Mouse (Mus musculus) hindbrain, embryonic 10.5 days (tissue): ENCODE data around the gene Hax1. TPM values are rescaled to one million over a fixed set of nuclear protein-coding genes. Genes with fewer than 3 reads are reported as not detected.
A peak's percentile ranks its signal among the peaks of the same experiment; 100 is the strongest.

ENCODE experiments used
- DNase-seq: peaks from one replicate; pipeline ENCODE4 v3.0.0-alpha.2; 2017; ENCODE audit warnings: low spot score
- H3K27ac ChIP-seq: fragments of 300-500 bp; sonication (generic); 2 replicates; pipeline ENCODE4 v1.5.1; 2016; ENCODE audit warnings: mild to moderate bottlenecking, moderate library complexity
- H3K27me3 ChIP-seq: fragments of 300-500 bp; sonication (generic); 2 replicates; pipeline ENCODE4 v1.6.1; 2016; ENCODE audit warnings: mild to moderate bottlenecking; ENCODE audit not compliant: poor library complexity, insufficient read depth, severe bottlenecking
- H3K36me3 ChIP-seq: fragments of 300-500 bp; sonication (generic); 2 replicates; pipeline ENCODE4 v1.6.1; 2016; ENCODE audit warnings: mild to moderate bottlenecking, moderate library complexity
- H3K4me1 ChIP-seq: fragments of 300-500 bp; sonication (generic); replicated peaks from 2 replicates; pipeline ENCODE4 v1.6.1; 2016; ENCODE audit warnings: mild to moderate bottlenecking
- H3K4me3 ChIP-seq: fragments of 300-500 bp; sonication (generic); 2 replicates; pipeline ENCODE4 v1.5.1; 2016; ENCODE audit warnings: mild to moderate bottlenecking, moderate library complexity
- H3K9me3 ChIP-seq: fragments of 300-500 bp; sonication (generic); 2 replicates; pipeline ENCODE4 v1.6.1; 2016; ENCODE audit warnings: mild to moderate bottlenecking, moderate library complexity
- WGBS: fragments of 180-500 bp; shearing (Covaris S2); methylation state at CpG from one replicate; pipeline ENCODE4 v1.1.7; 2016; 5-methylcytosine and 5-hydroxymethylcytosine counted together
- polyA plus RNA-seq: library from polyadenylated mRNA; unstranded; fragments of >200 nt; fragmentation: Nextera tagmentation; extraction: Ambion mirVana; gene quantifications from 2 replicates; pipeline ENCODE4 v1.2.1, GENCODE M21; 2016

Gene Hax1
- polyA plus RNA-seq, 1 experiment from 2014 or later = 189 TPM

- no peaks in the 10 kb centered on the region for H3K36me3 ChIP-seq
- no peaks in the 10 kb centered on the region for H3K27me3 ChIP-seq
- no peak for DNase-seq
- H3K4me3 ChIP-seq = no peak overlapping the region
- H3K4me1 ChIP-seq = no peaks in the 10 kb centered on the region
- no peaks in the 10 kb centered on the region for H3K9me3 ChIP-seq
- H3K27ac ChIP-seq = no peak overlapping the region
- WGBS = 78% methylated on average over 5 of the region's 5 CpGs
Observed at GRCm38 (mm10) chr3:89982426-89982825, 16.2 kb downstream of the Hax1 start.

- DNase-seq = no peak
- Histone ChIP-seq H3K4me3 (no peak overlapping the region), H3K9me3 (no peaks in the 10 kb centered on the region), H3K27ac (no peak overlapping the region), H3K36me3 (no peaks in the 10 kb centered on the region), H3K4me1 (no peaks in the 10 kb centered on the region), H3K27me3 (no peaks in the 10 kb centered on the region)
Observed at GRCm38 (mm10) chr3:89976859-89977258, 21.7 kb downstream of the Hax1 start.

- 76% methylated on average over 7 of the region's 7 CpGs for WGBS
- Histone ChIP-seq H3K27ac (no peak overlapping the region), H3K27me3 (no peaks in the 10 kb centered on the region), H3K4me1 (peaks cover 21% of the 10 kb centered on the region), H3K36me3 (peaks cover 21% of the 10 kb centered on the region), H3K4me3 (no peak overlapping the region), H3K9me3 (no peaks in the 10 kb centered on the region)
- DNase-seq = no peak
Observed at GRCm38 (mm10) chr3:89968509-89968908, 30.1 kb downstream of the Hax1 start.

- no peak for DNase-seq
Observed at GRCm38 (mm10) chr3:89966946-89967345, 31.6 kb downstream of the Hax1 start.

GRCm38 (mm10) chr3:89965972-89966371, 32.6 kb downstream of the Hax1 start:
- H3K4me1 ChIP-seq = peaks cover 43% of the 10 kb centered on the region
- peaks cover 21% of the 10 kb centered on the region for H3K36me3 ChIP-seq
- DNase-seq = no peak
- no peak overlapping the region for H3K27ac ChIP-seq
- no peak overlapping the region for H3K4me3 ChIP-seq
- no peaks in the 10 kb centered on the region for H3K9me3 ChIP-seq
- no peaks in the 10 kb centered on the region for H3K27me3 ChIP-seq
- WGBS = 89% methylated on average over 5 of the region's 5 CpGs

More at GRCm38 (mm10) chr3:89966946-89967345, 31.6 kb downstream of the Hax1 start:
- Histone ChIP-seq H3K27ac (no peak overlapping the region), H3K9me3 (no peaks in the 10 kb centered on the region), H3K4me1 (peaks cover 33% of the 10 kb centered on the region), H3K36me3 (peaks cover 21% of the 10 kb centered on the region), H3K4me3 (no peak overlapping the region), H3K27me3 (no peaks in the 10 kb centered on the region)
- WGBS = 74% methylated on average over 4 of the region's 4 CpGs

GRCm38 (mm10) chr3:89965557-89965956, 33.0 kb downstream of the Hax1 start:
- peaks cover 47% of the 10 kb centered on the region for H3K4me1 ChIP-seq
- H3K9me3 ChIP-seq = no peaks in the 10 kb centered on the region
- no peak overlapping the region for H3K27ac ChIP-seq
- H3K4me3 ChIP-seq = no peak overlapping the region
- WGBS = 95% methylated on average over 8 of the region's 8 CpGs
- H3K36me3 ChIP-seq = peaks cover 21% of the 10 kb centered on the region
- H3K27me3 ChIP-seq = no peaks in the 10 kb centered on the region
- no peak for DNase-seq

- peaks cover 62% of the 10 kb centered on the region for H3K4me1 ChIP-seq
Observed at GRCm38 (mm10) chr3:89963926-89964739, 34.4 kb downstream of the Hax1 start.

GRCm38 (mm10) chr3:89963221-89963763, 35.3 kb downstream of the Hax1 start, which contains the start of gene Atp8b2:
TSS of gene Atp8b2 (minus strand) at chr3:89963508.
- peaks cover 35% of the 10 kb centered on the region for H3K36me3 ChIP-seq
- peaks cover 66% of the 10 kb centered on the region for H3K4me1 ChIP-seq
- H3K9me3 ChIP-seq = no peaks in the 10 kb centered on the region
- WGBS = under 1% methylated on average over 31 of the region's 35 CpGs
- peak within 1 kb of the TSS; percentile 97 for H3K27ac ChIP-seq
- H3K27me3 ChIP-seq = no peaks in the 10 kb centered on the region
- peak within 1 kb of the TSS; percentile 98 for H3K4me3 ChIP-seq
- peak; percentile 84 for DNase-seq

More at GRCm38 (mm10) chr3:89963926-89964739, 34.4 kb downstream of the Hax1 start:
- Histone ChIP-seq H3K27ac (peak overlapping the region; percentile 97), H3K9me3 (no peaks in the 10 kb centered on the region), H3K4me3 (peak overlapping the region; percentile 98), H3K27me3 (no peaks in the 10 kb centered on the region), H3K36me3 (peaks cover 26% of the 10 kb centered on the region)
- peak; percentile 70 for DNase-seq
- 40% methylated on average over 22 of the region's 22 CpGs for WGBS

- under 1% methylated on average over 30 of the region's 30 CpGs for WGBS
- peak overlapping the region; percentile 97 for H3K27ac ChIP-seq
- peaks cover 40% of the 10 kb centered on the region for H3K36me3 ChIP-seq
- peak overlapping the region; percentile 98 for H3K4me3 ChIP-seq
- H3K4me1 ChIP-seq = peaks cover 66% of the 10 kb centered on the region
- H3K27me3 ChIP-seq = no peaks in the 10 kb centered on the region
- DNase-seq = no peak
- no peaks in the 10 kb centered on the region for H3K9me3 ChIP-seq
Observed at GRCm38 (mm10) chr3:89962751-89963220, 35.8 kb downstream of the Hax1 start.

- Histone ChIP-seq H3K9me3 (no peaks in the 10 kb centered on the region), H3K27me3 (no peaks in the 10 kb centered on the region), H3K36me3 (peaks cover 46% of the 10 kb centered on the region), H3K4me3 (peak overlapping the region; percentile 98), H3K4me1 (peaks cover 66% of the 10 kb centered on the region), H3K27ac (peak overlapping the region; percentile 97)
- WGBS = 13% methylated on average over 14 of the region's 14 CpGs
- DNase-seq = peak; percentile 45
Observed at GRCm38 (mm10) chr3:89962059-89962750, 36.4 kb downstream of the Hax1 start.

GRCm38 (mm10) chr3:89961436-89961835, 37.1 kb downstream of the Hax1 start:
- H3K27ac ChIP-seq = peak overlapping the region; percentile 97; the same call in 1 of the 2 replicates
- 59% methylated on average over 4 of the region's 4 CpGs for WGBS
- H3K9me3 ChIP-seq = no peaks in the 10 kb centered on the region
- no peaks in the 10 kb centered on the region for H3K27me3 ChIP-seq
- peaks cover 53% of the 10 kb centered on the region for H3K36me3 ChIP-seq
- peak overlapping the region; percentile 98 for H3K4me3 ChIP-seq
- no peak for DNase-seq
- peaks cover 66% of the 10 kb centered on the region for H3K4me1 ChIP-seq

- peaks cover 64% of the 10 kb centered on the region for H3K4me1 ChIP-seq
- peaks cover 53% of the 10 kb centered on the region for H3K36me3 ChIP-seq
- peak overlapping the region; percentile 98 for H3K4me3 ChIP-seq
- peak; percentile 91 for DNase-seq
- H3K9me3 ChIP-seq = no peaks in the 10 kb centered on the region
- H3K27me3 ChIP-seq = no peaks in the 10 kb centered on the region
- H3K27ac ChIP-seq = peak overlapping the region; percentile 87
- under 1% methylated on average over 30 of the region's 30 CpGs for WGBS
Observed at GRCm38 (mm10) chr3:89960469-89960868, 38.1 kb downstream of the Hax1 start.
